ENCODE assay signal across 7 mouse cellular contexts in the genomic region with DNA sequence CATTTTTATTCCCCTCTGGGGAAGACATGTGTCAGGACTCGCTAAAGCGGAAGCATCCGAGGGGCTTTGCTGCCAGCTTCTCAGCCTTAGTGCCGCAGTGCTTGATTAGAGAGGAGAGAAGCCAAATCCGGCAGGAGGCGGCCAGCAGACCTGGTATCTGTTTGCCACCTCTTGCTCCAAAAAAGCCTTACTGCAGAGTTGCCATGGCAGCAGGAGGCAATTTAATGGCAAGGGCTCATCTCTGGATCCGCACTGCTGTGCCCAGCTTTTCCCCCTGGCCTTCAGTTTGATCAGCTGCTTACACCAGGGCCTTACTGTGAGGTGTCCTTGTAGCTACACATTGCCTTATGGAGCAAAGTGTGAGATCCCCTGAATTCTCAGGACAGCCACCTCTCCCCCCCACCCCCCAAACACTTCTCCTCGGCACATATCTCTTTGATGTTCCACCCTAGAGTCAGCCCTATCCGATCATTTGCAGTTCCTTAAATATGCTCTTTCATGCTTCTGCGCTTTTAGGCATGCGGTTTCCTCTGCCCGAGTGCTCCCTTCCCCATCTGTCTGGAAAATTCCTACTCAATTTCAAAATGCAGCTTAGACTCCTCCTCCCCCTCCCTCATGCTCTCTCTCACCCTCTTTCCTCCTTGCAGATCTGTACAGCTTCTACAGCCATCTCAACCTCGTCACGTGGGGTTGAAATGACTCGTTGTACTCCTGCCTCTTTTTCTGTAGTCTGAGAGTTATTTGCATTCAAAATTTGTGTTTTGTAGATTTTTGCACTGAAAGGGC.
DNase-seq lines count a peak whose midpoint lies in the region; ATAC-seq and TF ChIP-seq lines count a peak whose summit lies in the region.

No protein-coding gene starts in this region.

- H3K27ac ChIP-seq in embryonic facial prominence, embryonic 14.5 days (replicated peaks; ENCODE audit: low read depth, low read length) = peak overlapping the region; percentile 58
- H3K27ac ChIP-seq in hindbrain, embryonic 15.5 days (replicated peaks) = peak overlapping the region; percentile 84
- H3K27ac ChIP-seq in midbrain, embryonic 14.5 days (replicated peaks; ENCODE audit: low read depth, low read length) = peak overlapping the region; percentile 83

- 0 out of 2 replicates have a peak overlapping the region, but pooled peaks have one; percentile 20 for H3K9ac ChIP-seq in embryonic facial prominence, embryonic 14.5 days (ENCODE audit: low read depth, low read length)
- H3K9ac ChIP-seq in hindbrain, embryonic 15.5 days = peak overlapping the region; percentile 13; the same call in 1 of the 2 replicates
- peak overlapping the region; percentile 37; the same call in 1 of the 2 replicates for H3K9ac ChIP-seq in midbrain, embryonic 14.5 days (replicated peaks; ENCODE audit: low read length)

- 32% methylated on average over 15 of the region's 15 CpGs for WGBS in embryonic facial prominence, embryonic 14.5 days
- WGBS in hindbrain, embryonic 15.5 days = 30% methylated on average over 15 of the region's 15 CpGs
- 22% methylated on average over 15 of the region's 15 CpGs for WGBS in midbrain, embryonic 14.5 days

- peaks cover 5% of the 10 kb centered on the region for H3K36me3 ChIP-seq in C2C12 (ENCODE audit: control insufficient read depth, insufficient read depth)
- 0 out of 2 replicates have a peak, but pooled peaks cover under 1% of the 10 kb centered on the region for H3K36me3 ChIP-seq in embryonic facial prominence, embryonic 14.5 days (ENCODE audit: control insufficient read depth, insufficient read depth, low read length)
- H3K36me3 ChIP-seq in hindbrain, embryonic 15.5 days = no peaks in the 10 kb centered on the region
- H3K36me3 ChIP-seq in midbrain, embryonic 14.5 days (ENCODE audit: control insufficient read depth, insufficient read depth, low read length) = no peaks in the 10 kb centered on the region

- H3K79me3 ChIP-seq in C2C12 (ENCODE audit: low read depth) = peaks cover 3% of the 10 kb centered on the region

- H3K79me2 ChIP-seq in C2C12 (ENCODE audit: control insufficient read depth, insufficient read depth) = peaks cover 15% of the 10 kb centered on the region

- no peak overlapping the region for H3ac ChIP-seq in C2C12 (ENCODE audit: control insufficient read depth, insufficient read length, low read depth)

- H3K4me3 ChIP-seq in C2C12 (ENCODE audit: insufficient read depth, poor library complexity, severe bottlenecking) = no peak overlapping the region
- H3K4me3 ChIP-seq in embryonic facial prominence, embryonic 14.5 days (ENCODE audit: low read depth, low read length) = no peak overlapping the region
- no peak overlapping the region for H3K4me3 ChIP-seq in hindbrain, embryonic 15.5 days
- H3K4me3 ChIP-seq in midbrain, embryonic 14.5 days (replicated peaks; ENCODE audit: low read depth, low read length) = no peak overlapping the region

- peak; percentile 80 for ATAC-seq in embryonic facial prominence, embryonic 14.5 days (ENCODE audit: low read depth)
- ATAC-seq in hindbrain, embryonic 15.5 days (ENCODE audit: low FRiP score, low read depth) = peak; percentile 85
- ATAC-seq in midbrain, embryonic 14.5 days (ENCODE audit: low FRiP score, low TSS enrichment) = peak; percentile 81

- no peaks in the 10 kb centered on the region for H3K9me3 ChIP-seq in embryonic facial prominence, embryonic 14.5 days (ENCODE audit: control insufficient read depth, low read length)
- H3K9me3 ChIP-seq in hindbrain, embryonic 15.5 days = no peaks in the 10 kb centered on the region
- H3K9me3 ChIP-seq in midbrain, embryonic 14.5 days (ENCODE audit: control insufficient read depth, low read length) = no peaks in the 10 kb centered on the region

- peak overlapping the region; percentile 33 for H3K4me2 ChIP-seq in embryonic facial prominence, embryonic 14.5 days (ENCODE audit: low read depth, low read length)
- H3K4me2 ChIP-seq in hindbrain, embryonic 15.5 days = peak overlapping the region; percentile 35
- H3K4me2 ChIP-seq in midbrain, embryonic 14.5 days (ENCODE audit: low read length) = peak overlapping the region; percentile 36

- H3K27me3 ChIP-seq in C2C12 (ENCODE audit: control insufficient read depth, insufficient read depth, insufficient read length) = no peaks in the 10 kb centered on the region
- H3K27me3 ChIP-seq in embryonic facial prominence, embryonic 14.5 days (replicated peaks; ENCODE audit: control insufficient read depth, insufficient read depth, low read length) = no peaks in the 10 kb centered on the region
- H3K27me3 ChIP-seq in hindbrain, embryonic 15.5 days = no peaks in the 10 kb centered on the region
- H3K27me3 ChIP-seq in midbrain, embryonic 14.5 days (ENCODE audit: control insufficient read depth, insufficient read depth, low read length) = no peaks in the 10 kb centered on the region

- no peak for TF ChIP-seq CTCF in C2C12 (IDR thresholded peaks at IDR 0.05; ENCODE audit: control insufficient read depth, insufficient read depth, insufficient read length)

- DNase-seq in MN1 (ENCODE audit: low spot score) = peak; percentile 74
- peak; percentile 83 for DNase-seq in embryonic facial prominence, embryonic 14.5 days (ENCODE audit: low spot score)
- DNase-seq in layer of hippocampus, postnatal 36 days = peak; percentile 59 to 74
- DNase-seq in midbrain, embryonic 14.5 days = peak; percentile 76
- no peak for DNase-seq in urinary bladder, postnatal 25 days (ENCODE audit: low spot score)

- H3K4me1 ChIP-seq in embryonic facial prominence, embryonic 14.5 days (ENCODE audit: control insufficient read depth, insufficient read depth, low read length) = peaks cover 23% of the 10 kb centered on the region
- peaks cover 36% of the 10 kb centered on the region for H3K4me1 ChIP-seq in hindbrain, embryonic 15.5 days (replicated peaks)
- H3K4me1 ChIP-seq in midbrain, embryonic 14.5 days (ENCODE audit: control insufficient read depth, insufficient read depth, low read length) = peaks cover 33% of the 10 kb centered on the region

TF ChIP-seq in C2C12, 6 proteins besides CTCF, POLR2A, EP300 and RAD21:
- TF ChIP-seq USF1 (IDR thresholded peaks at IDR 0.05; ENCODE audit: low read depth) (peak; percentile 75), MYOD1 (IDR thresholded peaks at IDR 0.05; ENCODE audit: control insufficient read depth, insufficient read length, low read depth) (no peak)
TF ChIP-seq in C2C12: peak in this region for 1.
